Mouse (Mus musculus): ENCODE measurements around the gene Ipo9. TPM values are rescaled to one million over a fixed set of nuclear protein-coding genes. Genes with fewer than 3 reads are reported as not detected.
"Not testable (repeated sequence)": the region's sequence is repeated elsewhere in the genome, so short reads cannot be mapped to it uniquely, and the experiment has no call there.

The Ipo9 gene
- polyA plus RNA-seq, 1 experiment from 2014 or later: 25.6 TPM

GRCm38 (mm10) chr1:135384171-135384570 lies 46.1 kb downstream of the Ipo9 start:
- 87% methylated on average over 5 of the region's 5 CpGs for WGBS (ENCODE audit: insufficient replicate concordance)
- Histone ChIP-seq H3K4me3 (replicated peaks) (no peak overlapping the region), H3K4me1 (replicated peaks) (no peaks in the 10 kb centered on the region), H3K27me3 (no peaks in the 10 kb centered on the region), H3K27ac (replicated peaks) (no peak overlapping the region), H3K4me2 (no peak overlapping the region), H3K9me3 (replicated peaks) (no peaks in the 10 kb centered on the region), H3K9ac (no peak overlapping the region), H3K36me3 (replicated peaks) (peaks cover 64% of the 10 kb centered on the region)
- ATAC-seq (ENCODE audit: insufficient read depth): no peak

- not testable (repeated sequence) for H3K9ac ChIP-seq; H3K9me3 ChIP-seq (replicated peaks); H3K4me2 ChIP-seq; H3K4me3 ChIP-seq (replicated peaks); ATAC-seq (ENCODE audit: insufficient read depth); H3K27ac ChIP-seq (replicated peaks); H3K4me1 ChIP-seq (replicated peaks); H3K27me3 ChIP-seq
- WGBS (ENCODE audit: insufficient replicate concordance): 53% methylated on average over 6 of the region's 6 CpGs
- H3K36me3 ChIP-seq (replicated peaks): peaks cover 38% of the 10 kb centered on the region
Observed at GRCm38 (mm10) chr1:135381560-135381959, 48.7 kb downstream of the Ipo9 start.

DNA sequence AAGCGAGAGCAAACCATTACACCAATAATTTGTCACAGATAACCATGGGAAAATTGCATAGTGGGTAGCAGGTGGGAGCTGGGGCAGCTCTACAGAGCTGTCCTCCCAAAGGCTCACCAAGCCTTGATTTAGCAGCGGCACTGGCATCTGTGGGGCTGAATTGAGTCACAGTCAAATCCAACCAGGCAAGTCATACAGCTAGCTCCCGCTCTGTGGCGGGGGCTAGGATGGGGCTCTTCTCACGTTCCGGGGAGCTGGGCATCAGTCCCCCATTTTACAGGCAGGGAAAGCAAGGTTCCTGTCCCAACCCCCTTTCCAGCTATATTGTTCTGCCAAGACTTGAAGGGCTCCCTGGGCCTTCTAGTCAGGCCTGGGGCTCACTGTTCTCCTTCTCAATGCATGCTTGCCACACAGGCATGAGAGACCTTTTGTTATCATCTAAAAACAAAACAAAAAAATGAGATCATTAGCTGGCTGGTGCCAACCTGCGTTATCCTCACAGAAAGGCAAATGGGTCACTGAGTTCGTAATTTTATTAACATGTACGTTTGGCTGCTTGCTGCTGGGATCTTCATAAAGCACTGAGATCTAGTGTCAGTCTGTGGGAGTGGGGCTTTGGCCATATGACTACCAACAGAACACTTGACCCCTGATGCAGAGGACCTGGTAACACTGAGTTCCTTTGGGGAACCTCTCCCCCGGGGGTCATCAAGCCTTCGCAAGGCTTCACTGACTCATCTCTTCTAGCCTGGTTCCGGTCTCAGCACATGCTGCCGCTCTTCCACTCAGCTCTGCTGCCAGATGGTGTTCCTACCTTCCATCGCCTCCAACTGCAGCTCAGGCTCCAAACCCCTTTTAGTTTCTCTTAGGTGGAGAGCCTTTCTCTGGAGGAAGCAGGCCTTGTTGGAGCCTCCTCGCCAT lies 50.0 kb downstream of the Ipo9 start:
- Histone ChIP-seq H3K9ac (no peak overlapping the region), H3K9me3 (replicated peaks) (no peaks in the 10 kb centered on the region), H3K4me1 (replicated peaks) (no peaks in the 10 kb centered on the region), H3K36me3 (replicated peaks) (peaks cover 26% of the 10 kb centered on the region), H3K27me3 (peaks cover 19% of the 10 kb centered on the region), H3K27ac (replicated peaks) (no peak overlapping the region), H3K4me2 (no peak overlapping the region), H3K4me3 (replicated peaks) (no peak overlapping the region)
- WGBS (ENCODE audit: insufficient replicate concordance): 68% methylated on average over 15 of the region's 15 CpGs
- ATAC-seq (ENCODE audit: insufficient read depth): no peak

- no peak overlapping the region for H3K9ac ChIP-seq
- H3K27me3 ChIP-seq: peaks cover 32% of the 10 kb centered on the region
- WGBS (ENCODE audit: insufficient replicate concordance): 37% methylated on average over 2 of the region's 2 CpGs
- H3K36me3 ChIP-seq (replicated peaks): peaks cover 13% of the 10 kb centered on the region
- ATAC-seq (ENCODE audit: insufficient read depth): no peak
- peaks cover 9% of the 10 kb centered on the region; the same call in 1 of the 2 replicates for H3K4me1 ChIP-seq (replicated peaks)
- H3K27ac ChIP-seq (replicated peaks): no peak overlapping the region
- H3K4me3 ChIP-seq (replicated peaks): no peak overlapping the region
- H3K9me3 ChIP-seq (replicated peaks): no peaks in the 10 kb centered on the region
- H3K4me2 ChIP-seq: no peak overlapping the region
Observed at GRCm38 (mm10) chr1:135379048-135379447, 51.3 kb downstream of the Ipo9 start.

- Histone ChIP-seq H3K27me3 (peaks cover 34% of the 10 kb centered on the region), H3K4me3 (replicated peaks) (no peak overlapping the region), H3K9ac (no peak overlapping the region), H3K4me1 (replicated peaks) (peaks cover 9% of the 10 kb centered on the region; the same call in 1 of the 2 replicates), H3K4me2 (no peak overlapping the region), H3K27ac (replicated peaks) (no peak overlapping the region), H3K9me3 (replicated peaks) (no peaks in the 10 kb centered on the region), H3K36me3 (replicated peaks) (peaks cover 9% of the 10 kb centered on the region; the same call in 1 of the 2 replicates)
- no peak for ATAC-seq (ENCODE audit: insufficient read depth)
- 53% methylated on average over 9 of the region's 9 CpGs for WGBS (ENCODE audit: insufficient replicate concordance)
Observed at GRCm38 (mm10) chr1:135378576-135378975, 51.7 kb downstream of the Ipo9 start.

DNA sequence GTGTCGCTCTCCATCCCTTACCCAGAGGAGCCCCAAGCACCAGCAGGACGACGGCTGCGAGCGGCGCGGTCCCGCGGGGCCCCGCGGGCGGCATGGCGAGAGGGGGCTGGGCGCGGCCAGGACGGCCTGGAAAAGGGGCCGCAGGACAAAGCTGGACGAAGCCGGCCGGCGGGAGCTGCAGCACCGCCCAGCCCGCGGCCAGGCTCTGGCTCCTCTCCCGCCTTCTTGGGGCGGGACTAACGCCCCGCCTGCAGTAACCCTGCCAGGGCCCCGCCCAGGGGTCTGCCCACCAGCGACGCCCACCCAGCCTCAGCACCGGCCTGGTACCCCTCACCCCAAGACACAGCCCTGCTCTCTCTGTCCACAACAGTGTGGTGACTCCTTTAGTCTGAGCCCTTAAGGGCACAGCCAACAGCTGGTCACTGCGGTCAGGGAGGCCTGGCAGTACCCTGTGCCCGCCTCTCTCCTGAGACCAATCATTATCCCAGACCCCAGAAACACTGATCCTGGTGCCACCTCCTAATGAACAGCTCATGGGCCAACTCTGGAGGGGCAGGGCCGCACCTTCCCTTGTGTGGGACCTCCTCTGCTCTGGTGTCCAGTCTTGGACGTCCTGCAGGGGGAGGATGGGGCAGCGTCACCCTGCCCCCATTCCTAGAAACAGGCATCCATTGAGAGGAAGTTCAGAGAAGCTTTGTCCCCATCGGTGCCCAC lies 55.3 kb downstream of the Ipo9 start, which contains the start of gene Shisa4:
Shisa4 (minus strand) TSS at position 370 of the 714 bp plus-strand sequence.
- H3K9ac ChIP-seq: no peak within 1 kb of the TSS
- WGBS (ENCODE audit: insufficient replicate concordance): 4% methylated on average over 38 of the region's 38 CpGs
- peaks cover 57% of the 10 kb centered on the region for H3K27me3 ChIP-seq
- H3K4me2 ChIP-seq: peak within 1 kb of the TSS; percentile 70
- no peaks in the 10 kb centered on the region for H3K36me3 ChIP-seq (replicated peaks)
- no peaks in the 10 kb centered on the region for H3K9me3 ChIP-seq (replicated peaks)
- H3K4me1 ChIP-seq (replicated peaks): peaks cover 9% of the 10 kb centered on the region; the same call in 1 of the 2 replicates
- ATAC-seq (ENCODE audit: insufficient read depth): peak; percentile 62
- no peak within 1 kb of the TSS for H3K27ac ChIP-seq (replicated peaks)
- peak within 1 kb of the TSS; percentile 46 for H3K4me3 ChIP-seq (replicated peaks)

GRCm38 (mm10) chr1:135374175-135374867 lies 56.0 kb downstream of the Ipo9 start:
- H3K27ac ChIP-seq (replicated peaks): no peak overlapping the region
- no peak for ATAC-seq (ENCODE audit: insufficient read depth)
- no peaks in the 10 kb centered on the region for H3K36me3 ChIP-seq (replicated peaks)
- H3K27me3 ChIP-seq: peaks cover 64% of the 10 kb centered on the region
- no peak overlapping the region for H3K9ac ChIP-seq
- H3K4me2 ChIP-seq: peak overlapping the region; percentile 70
- H3K4me1 ChIP-seq (replicated peaks): peaks cover 9% of the 10 kb centered on the region; the same call in 1 of the 2 replicates
- no peaks in the 10 kb centered on the region for H3K9me3 ChIP-seq (replicated peaks)
- 9% methylated on average over 19 of the region's 19 CpGs for WGBS (ENCODE audit: insufficient replicate concordance)
- peak overlapping the region; percentile 46 for H3K4me3 ChIP-seq (replicated peaks)

DNA sequence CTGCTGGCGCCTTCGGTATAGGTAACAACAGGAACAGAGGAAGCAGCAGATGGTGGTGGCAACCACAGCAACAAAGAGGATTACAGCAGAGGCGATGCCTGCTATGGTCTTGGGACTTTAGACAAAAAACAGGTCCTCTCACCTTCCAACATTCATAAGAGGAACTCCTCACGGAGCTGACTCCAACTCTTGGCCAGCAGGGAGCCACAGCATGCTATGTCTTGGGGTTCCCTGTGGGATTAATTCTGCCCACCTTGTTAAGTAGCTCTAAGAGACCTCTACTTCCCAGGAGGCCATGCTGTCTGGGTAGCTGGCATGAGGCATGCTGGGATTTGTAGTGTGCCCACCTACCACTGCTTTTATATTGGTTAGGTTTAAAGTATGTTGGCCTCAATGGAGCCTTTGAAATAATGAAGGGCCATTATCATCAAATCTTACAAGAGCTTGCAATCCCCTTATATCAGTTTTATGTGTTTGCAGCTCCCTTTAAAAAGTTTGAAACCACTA lies 57.1 kb downstream of the Ipo9 start:
- H3K4me1 ChIP-seq (replicated peaks): peaks cover 18% of the 10 kb centered on the region
- no peak overlapping the region for H3K9ac ChIP-seq
- H3K36me3 ChIP-seq (replicated peaks): no peaks in the 10 kb centered on the region
- H3K27me3 ChIP-seq: peaks cover 75% of the 10 kb centered on the region
- H3K27ac ChIP-seq (replicated peaks): no peak overlapping the region
- 60% methylated on average over 4 of the region's 4 CpGs for WGBS (ENCODE audit: insufficient replicate concordance)
- no peak overlapping the region for H3K4me3 ChIP-seq (replicated peaks)
- ATAC-seq (ENCODE audit: insufficient read depth): no peak
- no peaks in the 10 kb centered on the region for H3K9me3 ChIP-seq (replicated peaks)
- H3K4me2 ChIP-seq: no peak overlapping the region

- WGBS (ENCODE audit: insufficient replicate concordance): 56% methylated on average over 5 of the region's 5 CpGs
- no peak for ATAC-seq (ENCODE audit: insufficient read depth)
- Histone ChIP-seq H3K4me1 (replicated peaks) (peaks cover 15% of the 10 kb centered on the region), H3K27me3 (peaks cover 52% of the 10 kb centered on the region), H3K4me2 (no peak overlapping the region), H3K4me3 (replicated peaks) (no peak overlapping the region), H3K27ac (replicated peaks) (no peak overlapping the region), H3K9me3 (replicated peaks) (no peaks in the 10 kb centered on the region), H3K36me3 (replicated peaks) (no peaks in the 10 kb centered on the region), H3K9ac (no peak overlapping the region)
Observed at GRCm38 (mm10) chr1:135369415-135369814, 60.9 kb downstream of the Ipo9 start.

GRCm38 (mm10) chr1:135368982-135369381 lies 61.3 kb downstream of the Ipo9 start:
- Histone ChIP-seq H3K27ac (replicated peaks) (no peak overlapping the region), H3K9me3 (replicated peaks) (no peaks in the 10 kb centered on the region), H3K4me2 (peak overlapping the region; percentile 64), H3K9ac (no peak overlapping the region), H3K36me3 (replicated peaks) (no peaks in the 10 kb centered on the region), H3K4me1 (replicated peaks) (peaks cover 12% of the 10 kb centered on the region), H3K4me3 (replicated peaks) (no peak overlapping the region), H3K27me3 (peaks cover 48% of the 10 kb centered on the region)
- 16% methylated on average over 14 of the region's 14 CpGs for WGBS (ENCODE audit: insufficient replicate concordance)
- no peak for ATAC-seq (ENCODE audit: insufficient read depth)
